Mouse (Mus musculus) MEL (cell line): Measurements from ENCODE around the gene Tsku.

Experiments
- BHLHE40 ChIP-seq: IDR thresholded peaks from 2 replicates; pipeline ENCODE4 v1.6.1; 2012; ENCODE audit warnings: low read depth, mild to moderate bottlenecking, inconsistent platforms, low read length, improper control_type of control experiment, borderline replicate concordance
- CHD1 ChIP-seq: IDR thresholded peaks from 2 replicates; pipeline ENCODE4 v1.6.1; 2012; ENCODE audit warnings: low read depth, mild to moderate bottlenecking, inconsistent platforms, low read length, improper control_type of control experiment
- CHD2 ChIP-seq: IDR thresholded peaks from 2 replicates; pipeline ENCODE4 v1.6.1; 2011; ENCODE audit warnings: low read length, improper control_type of control experiment
- CTCF ChIP-seq, 3 experiments: IDR thresholded peaks in 2 of 3; conservative IDR thresholded peaks in 1 of 3; 2 replicates each; pipeline ENCODE4 v1.5.1; 2011 to 2012; ENCODE audit warnings: low read length in 3 of 3, low read depth in 2 of 3, mild to moderate bottlenecking in 2 of 3, improper control_type of control experiment in 1 of 3, inconsistent platforms in 1 of 3, mixed read lengths in 1 of 3, moderate library complexity in 1 of 3; ENCODE audit not compliant: control insufficient read depth in 1 of 3, insufficient read depth in 1 of 3, poor library complexity in 1 of 3, severe bottlenecking in 1 of 3
- ELF1 ChIP-seq: IDR thresholded peaks from 2 replicates; pipeline ENCODE4 v1.6.1; 2014; ENCODE audit warnings: low read depth, mild to moderate bottlenecking, inconsistent platforms, low read length, improper control_type of control experiment, moderate library complexity
- GATA1 ChIP-seq: IDR thresholded peaks from 2 replicates; pipeline ENCODE4 v1.6.1; 2011; ENCODE audit warnings: low read depth, low read length, improper control_type of control experiment
- JUND ChIP-seq: IDR thresholded peaks from 2 replicates; pipeline ENCODE4 v1.6.1; 2011; ENCODE audit warnings: low read depth, mild to moderate bottlenecking, improper control_type of control experiment, low read length
- KAT2A ChIP-seq: conservative IDR thresholded peaks from 2 replicates; pipeline ENCODE4 v1.6.1; 2012; ENCODE audit warnings: low read depth, low read length, improper control_type of control experiment, inconsistent platforms
- POLR2A ChIP-seq, 2 experiments: IDR thresholded peaks; 2 replicates each; pipeline ENCODE4 v1.6.1; 2011 to 2012; ENCODE audit warnings: low read length in 2 of 2, mild to moderate bottlenecking in 2 of 2, control low read depth in 1 of 2, improper control_type of control experiment in 1 of 2, low read depth in 1 of 2, moderate library complexity in 1 of 2; ENCODE audit not compliant: control insufficient read depth in 1 of 2, insufficient read depth in 1 of 2, poor library complexity in 1 of 2
- POLR2AphosphoS2 ChIP-seq: IDR thresholded peaks from 2 replicates; pipeline ENCODE4 v1.6.1; 2011; ENCODE audit warnings: low read length, improper control_type of control experiment
- TCF12 ChIP-seq: IDR thresholded peaks from 2 replicates; pipeline ENCODE4 v1.6.1; 2014; ENCODE audit warnings: low read depth, mild to moderate bottlenecking, inconsistent platforms, low read length, improper control_type of control experiment, moderate library complexity
- UBTF ChIP-seq: IDR thresholded peaks from 2 replicates; pipeline ENCODE4 v1.6.1; 2012; ENCODE audit warnings: low read depth, mild to moderate bottlenecking, inconsistent platforms, low read length, improper control_type of control experiment, moderate library complexity, borderline replicate concordance; ENCODE audit not compliant: insufficient read depth
- ZKSCAN1 ChIP-seq: IDR thresholded peaks from 2 replicates; pipeline ENCODE4 v1.6.1; 2012; ENCODE audit warnings: low read depth, mild to moderate bottlenecking, inconsistent platforms, low read length, improper control_type of control experiment, moderate library complexity

DNA sequence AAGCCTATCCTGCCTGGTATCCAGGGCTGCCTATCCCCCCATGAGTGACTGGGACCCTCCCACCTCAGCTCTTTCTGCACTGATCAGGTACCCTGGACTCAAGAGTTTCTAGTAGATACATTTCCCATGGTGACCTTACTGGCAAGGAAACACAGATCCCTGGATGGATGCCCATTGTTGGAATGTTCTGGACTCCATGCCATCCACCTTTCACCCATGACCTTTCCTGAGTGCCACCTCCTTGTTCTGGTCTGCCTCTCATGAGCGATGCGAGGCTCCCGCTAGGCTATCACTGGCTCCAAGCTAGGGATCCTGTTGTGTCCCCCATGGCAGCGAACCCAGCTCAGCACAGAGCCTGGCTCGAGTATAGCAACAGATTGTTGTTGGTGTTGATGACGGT is 11.3 kb downstream of the Tsku start:
- TF ChIP-seq CHD2 = no peak
- no peak for TF ChIP-seq ELF1
- no peak for TF ChIP-seq TCF12
- TF ChIP-seq POLR2AphosphoS2 = no peak
- no peak for TF ChIP-seq CTCF (IDR thresholded peaks at IDR 0.05 in 2 of 3, conservative IDR thresholded peaks at IDR 0.05 in 1 of 3; ENCODE audit: control insufficient read depth in 1 of 3, insufficient read depth in 1 of 3, low read depth in 2 of 3, low read length in 3 of 3, poor library complexity in 1 of 3, severe bottlenecking in 1 of 3)
- TF ChIP-seq ZKSCAN1 = no peak
- TF ChIP-seq UBTF = no peak
- no peak for TF ChIP-seq KAT2A
- TF ChIP-seq JUND = no peak
- no peak for TF ChIP-seq CHD1
- no peak for TF ChIP-seq BHLHE40
- TF ChIP-seq GATA1 = no peak
- no peak for TF ChIP-seq POLR2A (IDR thresholded peaks at IDR 0.05; ENCODE audit: control insufficient read depth in 1 of 2, insufficient read depth in 1 of 2, low read depth in 1 of 2, low read length in 2 of 2, poor library complexity in 1 of 2)
